Mouse (Mus musculus) cerebellum, adult 2 months (tissue): ENCODE data around the gene 4930562C15Rik.

Experiments
- CTCF ChIP-seq: fragments of 200-500 bp; IDR thresholded peaks from 2 replicates; pipeline ENCODE4 v1.5.1; 2011; ENCODE audit warnings: low read depth, mild to moderate bottlenecking, control low read depth, low read length, moderate library complexity, borderline replicate concordance; ENCODE audit not compliant: insufficient read depth
- POLR2A ChIP-seq: fragments of 200-500 bp; IDR thresholded peaks from 2 replicates; pipeline ENCODE4 v1.6.1; 2011; ENCODE audit warnings: low read length, control low read depth, borderline replicate concordance; ENCODE audit not compliant: insufficient read depth

- 0 out of 2 replicates have a peak, but pooled peaks have one; percentile 16 for TF ChIP-seq CTCF
- no peak for TF ChIP-seq POLR2A
These were observed 3.4 kb upstream of the 4930562C15Rik start for GRCm38 (mm10) chr16:4831650-4832419.
